Mouse (Mus musculus) embryonic fibroblast, embryonic 13.5 days (primary cell): Measurements from ENCODE around the gene Fxr2.

ENCODE experiments used
- CTCF ChIP-seq: IDR thresholded peaks from 2 replicates; pipeline ENCODE4 v1.5.1; 2011; ENCODE audit warnings: mild to moderate bottlenecking, control low read depth, low read length, moderate library complexity, borderline replicate concordance; ENCODE audit not compliant: insufficient read depth
- POLR2A ChIP-seq: IDR thresholded peaks from 2 replicates; pipeline ENCODE4 v1.6.1; 2011; ENCODE audit warnings: low read depth, mild to moderate bottlenecking, control low read depth, low read length, moderate library complexity

DNA sequence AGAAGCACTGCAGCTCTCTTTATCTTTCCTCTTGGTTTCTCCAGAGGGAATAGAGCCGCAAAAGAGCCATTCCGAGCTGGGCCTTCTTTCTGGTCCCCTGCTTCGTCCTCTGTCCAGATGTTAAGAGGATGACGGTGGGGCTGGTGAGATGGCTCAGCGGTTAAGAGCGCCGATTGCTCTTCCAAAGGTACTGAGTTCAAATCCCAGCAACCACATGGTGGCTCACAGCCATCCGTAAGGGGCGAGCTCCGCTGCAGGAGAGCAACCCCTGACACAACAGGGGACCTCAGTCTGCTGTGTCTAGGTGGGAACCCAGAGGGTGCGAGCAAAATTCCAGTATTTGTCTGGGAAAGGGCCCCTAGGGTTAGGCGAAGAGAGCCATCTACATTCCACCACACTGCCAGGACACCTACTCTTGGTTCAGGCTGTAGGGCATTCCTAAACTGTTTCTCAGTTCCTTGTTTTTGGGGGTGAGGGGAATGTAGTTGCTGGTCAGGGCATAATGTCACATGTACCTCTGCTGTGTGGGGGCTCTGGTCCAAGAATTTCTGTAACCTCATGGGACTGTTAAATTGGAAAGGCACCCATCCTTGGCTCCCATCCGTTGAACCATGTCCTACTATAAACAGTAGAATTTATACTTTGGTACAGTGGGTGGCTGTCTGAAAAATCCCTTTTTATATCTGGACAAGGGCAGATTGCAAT is 30.3 kb downstream of the Fxr2 start:
- TF ChIP-seq CTCF: no peak
- TF ChIP-seq POLR2A: no peak
